Mouse (Mus musculus): ENCODE data around the gene Stfa2. TPM values are rescaled to one million over a fixed set of nuclear protein-coding genes. Genes with fewer than 3 reads are reported as not detected.
"Not testable (repeated sequence)": the region's sequence is repeated elsewhere in the genome, so short reads cannot be mapped to it uniquely, and the experiment has no call there.

Gene Stfa2
- polyA plus RNA-seq (2015; fragmentation: Nextera tagmentation; extraction: Ambion mirVana): 0.49 and 2.3 TPM in 2 replicates

DNA sequence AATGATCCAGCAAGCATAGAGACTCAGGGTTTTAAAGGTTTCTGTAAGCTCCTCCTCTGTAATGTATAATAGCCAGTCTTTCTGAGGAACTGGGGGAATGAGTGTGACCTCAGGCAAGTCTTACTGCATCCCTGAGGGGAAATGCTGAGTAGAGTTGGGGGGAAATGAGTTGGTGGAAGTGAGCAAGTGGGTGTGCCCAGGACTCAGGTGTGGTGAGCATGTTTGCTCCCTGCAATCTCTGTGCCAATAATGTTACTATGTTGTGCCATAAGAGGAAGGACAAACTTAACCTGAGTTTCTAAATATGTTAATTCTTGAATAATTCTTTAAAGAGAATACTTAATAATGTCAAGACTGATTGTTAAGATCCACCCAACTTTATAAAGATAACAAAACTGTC is at the start of gene Stfa2:
TSS of gene Stfa2 (minus strand) at position 101 of the 400 bp plus-strand sequence.
- Histone ChIP-seq H3K9ac (ENCODE audit: low read length) (no peak within 1 kb of the TSS), H3K27me3 (ENCODE audit: control insufficient read depth, insufficient read depth, low read depth, low read length) (no peaks in the 10 kb centered on the region), H3K27ac (ENCODE audit: low read length) (no peak within 1 kb of the TSS), H3K4me3 (ENCODE audit: low read length) (no peak within 1 kb of the TSS), H3K4me2 (ENCODE audit: low read depth, low read length) (no peak within 1 kb of the TSS), H3K4me1 (replicated peaks; ENCODE audit: control insufficient read depth, insufficient read depth, low read length) (no peaks in the 10 kb centered on the region), H3K36me3 (ENCODE audit: control insufficient read depth, insufficient read depth, low read length) (no peaks in the 10 kb centered on the region), H3K9me3 (ENCODE audit: control insufficient read depth, low read length) (no peaks in the 10 kb centered on the region)
- ATAC-seq (ENCODE audit: low read depth): no peak

DNA sequence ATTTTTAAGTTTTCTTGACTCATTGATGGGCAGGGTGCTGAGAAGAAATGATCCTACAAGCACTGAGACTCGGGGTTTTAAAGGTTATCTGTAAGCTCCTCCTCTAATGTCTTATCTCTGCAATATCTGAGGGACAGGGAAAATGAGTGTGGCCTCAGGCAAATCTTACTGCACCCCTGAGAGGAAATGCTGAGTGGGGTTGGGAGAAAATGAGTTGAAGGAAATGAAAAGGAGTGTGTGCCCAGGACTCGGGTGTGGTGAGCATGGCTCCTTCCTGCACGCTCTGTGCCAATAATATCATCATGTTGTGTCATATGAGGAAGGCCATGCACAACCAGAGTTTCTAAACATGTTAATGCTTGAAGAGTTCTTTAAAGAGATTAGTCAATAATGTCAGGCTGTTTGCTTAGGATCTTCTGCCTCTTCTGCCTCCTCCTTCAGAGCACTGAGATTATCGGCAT is 47.1 kb upstream of the Stfa2 start, which contains the start of gene Stfa3:
TSS of gene Stfa3 (minus strand) at position 51 of the 461 bp plus-strand sequence.
- 58% methylated on average over 4 of the region's 4 CpGs for WGBS
- Histone ChIP-seq H3K9me3 (ENCODE audit: control insufficient read depth, low read length) (no peaks in the 10 kb centered on the region), H3K9ac (ENCODE audit: low read length) (no peak within 1 kb of the TSS), H3K27ac (ENCODE audit: low read length) (no peak within 1 kb of the TSS), H3K4me2 (ENCODE audit: low read depth, low read length) (no peak within 1 kb of the TSS), H3K4me3 (ENCODE audit: low read length) (no peak within 1 kb of the TSS), H3K36me3 (ENCODE audit: control insufficient read depth, insufficient read depth, low read length) (no peaks in the 10 kb centered on the region), H3K27me3 (ENCODE audit: control insufficient read depth, insufficient read depth, low read depth, low read length) (no peaks in the 10 kb centered on the region), H3K4me1 (replicated peaks; ENCODE audit: control insufficient read depth, insufficient read depth, low read length) (no peaks in the 10 kb centered on the region)
- no peak for ATAC-seq (ENCODE audit: low read depth)

DNA sequence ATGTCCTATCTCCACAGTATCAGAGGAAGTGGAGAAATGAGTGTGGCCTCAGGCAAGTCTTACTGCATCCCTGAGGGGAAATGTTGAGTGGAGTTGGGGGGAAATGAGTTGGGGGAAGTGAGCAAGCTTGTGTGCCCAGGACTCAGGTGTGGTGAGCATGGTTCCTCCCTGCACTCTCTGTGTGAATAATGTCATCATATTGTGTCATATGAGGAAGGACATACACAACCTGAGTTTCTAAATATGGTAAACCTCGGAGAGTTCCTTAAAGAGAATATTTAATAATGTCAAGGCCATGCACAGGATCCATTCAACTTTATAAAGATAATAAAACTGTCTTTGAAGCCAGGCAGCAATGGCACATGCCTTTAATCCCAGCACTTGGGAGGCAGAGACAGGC is 12.7 kb upstream of the Stfa2 start:
- H3K4me1 ChIP-seq (replicated peaks; ENCODE audit: control insufficient read depth, insufficient read depth, low read length); H3K9ac ChIP-seq (ENCODE audit: low read length); H3K4me2 ChIP-seq (ENCODE audit: low read depth, low read length); H3K9me3 ChIP-seq (ENCODE audit: control insufficient read depth, low read length); H3K27ac ChIP-seq (ENCODE audit: low read length); ATAC-seq (ENCODE audit: low read depth); H3K27me3 ChIP-seq (ENCODE audit: control insufficient read depth, insufficient read depth, low read depth, low read length); H3K4me3 ChIP-seq (ENCODE audit: low read length); H3K36me3 ChIP-seq (ENCODE audit: control insufficient read depth, insufficient read depth, low read length): not testable (repeated sequence)
- 78% methylated on average over 1 of the region's 1 CpGs for WGBS

DNA sequence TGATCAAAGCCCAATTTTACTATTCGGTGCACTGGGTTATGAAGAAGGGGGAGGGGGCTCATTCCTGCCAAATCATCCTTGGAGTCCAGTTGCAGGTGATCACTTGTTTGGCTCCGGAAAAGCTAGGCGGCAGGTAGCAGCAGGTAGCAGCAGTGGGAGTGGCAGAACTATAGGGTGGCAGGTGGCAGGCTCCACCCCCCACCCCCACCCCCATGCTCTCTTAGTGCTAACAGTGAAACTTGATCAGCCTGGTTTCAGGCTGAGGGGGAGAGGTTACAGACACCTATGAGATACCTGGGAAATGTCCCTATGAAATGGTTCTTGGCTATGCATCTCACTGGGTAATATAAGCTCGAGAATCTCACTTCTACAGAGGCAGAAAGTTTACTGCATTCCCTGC is 19.2 kb downstream of the Stfa2 start:
- no peaks in the 10 kb centered on the region for H3K36me3 ChIP-seq (ENCODE audit: control insufficient read depth, insufficient read depth, low read length)

DNA sequence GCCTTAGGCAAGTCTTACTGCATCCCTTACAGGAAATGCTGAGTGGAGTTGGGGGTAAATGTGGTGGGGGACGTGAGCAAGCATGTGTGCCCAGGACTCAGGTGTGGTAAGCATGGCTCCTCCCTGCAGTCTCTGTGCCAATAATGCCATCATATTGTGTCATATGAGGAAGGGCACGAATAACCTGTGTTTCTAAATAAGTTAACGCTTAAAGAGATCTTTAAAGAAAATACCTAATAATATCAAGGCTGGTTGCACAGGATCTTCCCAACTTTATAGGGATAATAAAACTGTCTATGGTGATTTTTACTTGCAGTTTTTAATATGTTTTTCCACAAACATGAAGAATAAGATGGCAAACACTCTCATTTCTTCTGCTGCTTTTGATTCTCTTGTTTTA is 40.6 kb downstream of the Stfa2 start, which contains the start of gene BC100530:
TSS of gene BC100530 (minus strand) at position 101 of the 400 bp plus-strand sequence.
- H3K27ac ChIP-seq (ENCODE audit: low read length); H3K4me2 ChIP-seq (ENCODE audit: low read depth, low read length); H3K4me3 ChIP-seq (ENCODE audit: low read length); H3K4me1 ChIP-seq (replicated peaks; ENCODE audit: control insufficient read depth, insufficient read depth, low read length); H3K27me3 ChIP-seq (ENCODE audit: control insufficient read depth, insufficient read depth, low read depth, low read length); H3K9me3 ChIP-seq (ENCODE audit: control insufficient read depth, low read length); H3K36me3 ChIP-seq (ENCODE audit: control insufficient read depth, insufficient read depth, low read length); ATAC-seq (ENCODE audit: low read depth); H3K9ac ChIP-seq (ENCODE audit: low read length): not testable (repeated sequence)
- WGBS: 75% methylated on average over 3 of the region's 3 CpGs

More for the DNA sequence above, 19.2 kb downstream of the Stfa2 start:
- no peak overlapping the region for H3K27ac ChIP-seq (ENCODE audit: low read length)
- H3K4me1 ChIP-seq (replicated peaks; ENCODE audit: control insufficient read depth, insufficient read depth, low read length): no peaks in the 10 kb centered on the region
- 21% methylated on average over 4 of the region's 4 CpGs for WGBS
- no peak for ATAC-seq (ENCODE audit: low read depth)
- no peaks in the 10 kb centered on the region for H3K9me3 ChIP-seq (ENCODE audit: control insufficient read depth, low read length)
- H3K9ac ChIP-seq (ENCODE audit: low read length): no peak overlapping the region
- no peak overlapping the region for H3K4me3 ChIP-seq (ENCODE audit: low read length)
- H3K4me2 ChIP-seq (ENCODE audit: low read depth, low read length): no peak overlapping the region; the same call in 1 of the 2 replicates
- H3K27me3 ChIP-seq (ENCODE audit: control insufficient read depth, insufficient read depth, low read depth, low read length): no peaks in the 10 kb centered on the region

Other genes starting within 250 kb of the Stfa2 start
- gene Gm5483, start 224.2 kb downstream of the Stfa2 start, polyA plus RNA-seq (2015; fragmentation: Nextera tagmentation; extraction: Ambion mirVana): 3.0 and 6.3 TPM in 2 replicates
- not detected in 2 replicates for gene Gm5416, start 198.1 kb downstream of the Stfa2 start, polyA plus RNA-seq (2015; fragmentation: Nextera tagmentation; extraction: Ambion mirVana)
- gene 2010005H15Rik, start 187.0 kb downstream of the Stfa2 start, polyA plus RNA-seq (2015; fragmentation: Nextera tagmentation; extraction: Ambion mirVana): 0.84 and 1.9 TPM in 2 replicates
- gene Stfa1, start 131.5 kb downstream of the Stfa2 start, polyA plus RNA-seq (2015; fragmentation: Nextera tagmentation; extraction: Ambion mirVana): 4.6 and 10.1 TPM in 2 replicates
- not detected in 2 replicates for gene BC117090, start 74.1 kb downstream of the Stfa2 start, polyA plus RNA-seq (2015; fragmentation: Nextera tagmentation; extraction: Ambion mirVana)
- 4.5 and 11.0 TPM in 2 replicates for gene BC100530, start 40.7 kb downstream of the Stfa2 start, polyA plus RNA-seq (2015; fragmentation: Nextera tagmentation; extraction: Ambion mirVana)
- gene Stfa3, start 46.9 kb upstream of the Stfa2 start, polyA plus RNA-seq (2015; fragmentation: Nextera tagmentation; extraction: Ambion mirVana): 1.0 and 3.3 TPM in 2 replicates
- gene Casr, start 153.7 kb upstream of the Stfa2 start, polyA plus RNA-seq (2015; fragmentation: Nextera tagmentation; extraction: Ambion mirVana): 0.04 TPM in 1 of 2 replicates, not detected in the other